In the genomic region with DNA sequence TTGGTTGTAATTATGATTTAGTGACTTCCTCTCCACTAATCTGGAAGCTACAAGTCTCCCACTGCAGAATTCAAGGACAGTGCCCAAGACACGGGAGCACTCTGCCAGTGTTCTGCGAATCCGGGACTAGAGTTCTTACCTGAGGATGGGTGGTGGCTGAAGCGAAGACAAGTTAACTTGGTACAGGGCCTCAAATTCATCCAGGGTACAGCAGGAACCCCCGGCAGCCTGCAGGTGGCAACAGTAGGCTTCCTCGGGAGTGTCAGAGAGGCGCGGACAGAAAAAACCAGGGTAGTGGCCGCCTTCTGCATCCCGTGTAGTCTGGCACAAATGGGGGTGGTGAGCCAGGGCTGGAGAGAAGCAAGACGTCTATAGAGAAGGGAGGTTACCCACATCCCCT, we compare ENCODE assay signal across 8 mouse cellular contexts. TPM values are rescaled to one million over a fixed set of nuclear protein-coding genes. Genes with fewer than 3 reads are reported as not detected.
DNase-seq lines count a peak whose midpoint lies in the region; ATAC-seq lines count a peak whose summit lies in the region.

A gene (minus strand): TSS at position 213 of the 400 bp plus-strand sequence.

- WGBS in embryonic facial prominence, embryonic 11.5 days, result 2% methylated on average over 11 of the region's 11 CpGs
- WGBS in intestine, embryonic 16.5 days, result 2% methylated on average over 11 of the region's 11 CpGs
- 2% methylated on average over 11 of the region's 11 CpGs for WGBS in midbrain, embryonic 10.5 days

- no peaks in the 10 kb centered on the region for H3K27me3 ChIP-seq in embryonic facial prominence, embryonic 11.5 days (ENCODE audit: control insufficient read depth, insufficient read depth, low read length)
- no peaks in the 10 kb centered on the region for H3K27me3 ChIP-seq in intestine, embryonic 16.5 days (replicated peaks; ENCODE audit: control insufficient read depth, insufficient read depth, low read length)
- H3K27me3 ChIP-seq in midbrain, embryonic 10.5 days (ENCODE audit: low read depth, poor library complexity, severe bottlenecking), result peaks cover 16% of the 10 kb centered on the region

- H3K36me3 ChIP-seq in embryonic facial prominence, embryonic 11.5 days (replicated peaks; ENCODE audit: control insufficient read depth, insufficient read depth, low read depth, low read length), result peaks cover 4% of the 10 kb centered on the region
- H3K36me3 ChIP-seq in intestine, embryonic 16.5 days (ENCODE audit: control insufficient read depth, insufficient read depth, low read length), result 0 out of 2 replicates have a peak, but pooled peaks cover 7% of the 10 kb centered on the region
- peaks cover 28% of the 10 kb centered on the region for H3K36me3 ChIP-seq in midbrain, embryonic 10.5 days

- H3K4me3 ChIP-seq in embryonic facial prominence, embryonic 11.5 days (ENCODE audit: low read depth, low read length), result peak within 1 kb of the TSS; percentile 66
- peak within 1 kb of the TSS; percentile 71 for H3K4me3 ChIP-seq in intestine, embryonic 16.5 days (ENCODE audit: low read length)
- H3K4me3 ChIP-seq in midbrain, embryonic 10.5 days, result peak within 1 kb of the TSS; percentile 72

- no peaks in the 10 kb centered on the region for H3K9me3 ChIP-seq in embryonic facial prominence, embryonic 11.5 days (replicated peaks; ENCODE audit: control insufficient read depth, low read length)
- no peaks in the 10 kb centered on the region for H3K9me3 ChIP-seq in intestine, embryonic 16.5 days (ENCODE audit: control insufficient read depth, low read length)
- no peaks in the 10 kb centered on the region for H3K9me3 ChIP-seq in midbrain, embryonic 10.5 days (replicated peaks)

- peak within 1 kb of the TSS; percentile 75 for H3K9ac ChIP-seq in embryonic facial prominence, embryonic 11.5 days (replicated peaks; ENCODE audit: low read length)
- H3K9ac ChIP-seq in intestine, embryonic 16.5 days (ENCODE audit: low read depth, low read length), result peak within 1 kb of the TSS; percentile 81

- peak; percentile 31; the same call in 1 of the 2 replicates for ATAC-seq in embryonic facial prominence, embryonic 11.5 days (replicated peaks; ENCODE audit: insufficient number of reproducible peaks, low FRiP score, low TSS enrichment, low read depth)
- ATAC-seq in granulocyte monocyte progenitor cell, adult 5-6 weeks (replicated peaks; ENCODE audit: poor library complexity, severe bottlenecking), result peak; percentile 61
- peak; percentile 66 for ATAC-seq in intestine, embryonic 16.5 days

- intact Hi-C loops in left cerebral cortex, postnatal 4 days (cut with DNase I), result no loop called here

- H3K4me2 ChIP-seq in embryonic facial prominence, embryonic 11.5 days (ENCODE audit: low read depth, low read length), result peak within 1 kb of the TSS; percentile 86
- H3K4me2 ChIP-seq in intestine, embryonic 16.5 days (ENCODE audit: low read depth, low read length), result peak within 1 kb of the TSS; percentile 91

- H3K27ac ChIP-seq in embryonic facial prominence, embryonic 11.5 days (replicated peaks; ENCODE audit: low read depth, low read length), result peak within 1 kb of the TSS; percentile 59
- H3K27ac ChIP-seq in intestine, embryonic 16.5 days (ENCODE audit: low read length), result peak within 1 kb of the TSS; percentile 89
- peak within 1 kb of the TSS; percentile 85 for H3K27ac ChIP-seq in midbrain, embryonic 10.5 days (replicated peaks)

- no peaks in the 10 kb centered on the region; the same call in 1 of the 2 replicates for H3K4me1 ChIP-seq in embryonic facial prominence, embryonic 11.5 days (ENCODE audit: control insufficient read depth, insufficient read depth, low read length)
- H3K4me1 ChIP-seq in intestine, embryonic 16.5 days (ENCODE audit: control insufficient read depth, insufficient read depth, low read length), result peaks cover 26% of the 10 kb centered on the region
- H3K4me1 ChIP-seq in midbrain, embryonic 10.5 days, result peaks cover 55% of the 10 kb centered on the region

- DNase-seq in 416B (ENCODE audit: low read depth), result peak; percentile 88
- peak; percentile 86 for DNase-seq in adrenal gland, postnatal 14 days
- DNase-seq in embryonic facial prominence, embryonic 11.5 days (ENCODE audit: low spot score), result peak; percentile 85
- DNase-seq in left cerebral cortex, postnatal 4 days, result peak; percentile 67
- DNase-seq in midbrain, embryonic 10.5 days (ENCODE audit: low spot score), result peak; percentile 79
- DNase-seq in spleen, adult 12 weeks (ENCODE audit: low spot score), result peak; percentile 62

RNA-seq across cellular contexts. Expression of the gene that starts here (rescaled TPM):
- total RNA-seq in adrenal gland, postnatal 14 days (2021), result 52.5 and 59.0 TPM in 2 replicates
- polyA plus RNA-seq in embryonic facial prominence, embryonic 11.5 days (2014; fragmentation: Nextera tagmentation; extraction: Ambion mirVana), result 26.5 and 31.1 TPM in 2 replicates
- total RNA-seq in granulocyte monocyte progenitor cell, adult 5-6 weeks (2014; fragmentation: Nextera tagmentation), result 8.1 and 13.9 TPM in 2 replicates
- 20.2 and 22.4 TPM in 2 replicates for total RNA-seq in granulocyte monocyte progenitor cell, adult 5-6 weeks (2017)
- polyA plus RNA-seq in intestine, embryonic 16.5 days (2015; fragmentation: Nextera tagmentation; extraction: Ambion mirVana), result 35.0 and 38.5 TPM in 2 replicates
- 10 to 100 TPM; 63.0 to 63.3 TPM for total RNA-seq in left cerebral cortex, postnatal 4 days (2021)
- polyA plus RNA-seq in midbrain, embryonic 10.5 days (2016; fragmentation: Nextera tagmentation; extraction: Ambion mirVana), result 42.3 and 46.7 TPM in 2 replicates

Comparison
In these comparisons a context has a peak if more than half of its experiments do, and no peak if none do; other contexts are left out.
1. Peak in every context shown above with its lines: DNase-seq, ATAC-seq, H3K4me3 ChIP-seq and H3K27ac ChIP-seq.